Mouse (Mus musculus) thymus, adult 2 months (tissue): ENCODE measurements around the gene Hist1h3f. TPM values are rescaled to one million over a fixed set of nuclear protein-coding genes. Genes with fewer than 3 reads are reported as not detected.

Source experiments
- DNase-seq: peaks from one replicate; pipeline ENCODE4 v3.0.0; 2021
- H3K27ac ChIP-seq: fragments of 200-500 bp; 2 replicates; pipeline ENCODE4 v1.5.1; 2012; ENCODE audit warnings: low read length, control low read depth; ENCODE audit not compliant: control insufficient read depth, insufficient read depth
- H3K27me3 ChIP-seq: fragments of 200-500 bp; 2 replicates; pipeline ENCODE4 v1.6.1; 2012; ENCODE audit warnings: mild to moderate bottlenecking, low read length, moderate library complexity, mixed read lengths; ENCODE audit not compliant: control insufficient read depth, insufficient read depth
- H3K36me3 ChIP-seq: fragments of 200-500 bp; 2 replicates; pipeline ENCODE4 v1.6.1; 2012; ENCODE audit warnings: mild to moderate bottlenecking, low read length, moderate library complexity; ENCODE audit not compliant: control insufficient read depth, insufficient read depth
- H3K4me1 ChIP-seq: fragments of 200-500 bp; replicated peaks from 2 replicates; pipeline ENCODE4 v1.6.1; 2012; ENCODE audit warnings: low read length; ENCODE audit not compliant: control insufficient read depth, insufficient read depth
- H3K4me3 ChIP-seq: fragments of 200-500 bp; 2 replicates; pipeline ENCODE4 v1.5.1; 2012; ENCODE audit warnings: mild to moderate bottlenecking, low read length, control low read depth, moderate library complexity; ENCODE audit not compliant: control insufficient read depth, insufficient read depth
- CTCF ChIP-seq: fragments of 200-500 bp; IDR thresholded peaks from 2 replicates; pipeline ENCODE4 v1.5.1; 2012; ENCODE audit warnings: mild to moderate bottlenecking, control low read depth, low read length, moderate library complexity, borderline replicate concordance; ENCODE audit not compliant: control insufficient read depth, poor library complexity, insufficient read depth; ENCODE audit errors: extremely low read depth
- POLR2A ChIP-seq: fragments of 200-500 bp; IDR thresholded peaks from 2 replicates; pipeline ENCODE4 v1.6.1; 2012; ENCODE audit warnings: mild to moderate bottlenecking, low read length, control low read depth, moderate library complexity; ENCODE audit not compliant: control insufficient read depth, poor library complexity, insufficient read depth; ENCODE audit errors: extremely low read depth
- WGBS: fragments of 180-500 bp; shearing (Covaris S2); methylation state at CpG from one replicate; pipeline ENCODE4 v1.1.7; 2018; 5-methylcytosine and 5-hydroxymethylcytosine counted together
- polyA plus RNA-seq: library from polyadenylated mRNA; depleted of rRNA; stranded (reverse); fragments of >200 nt; gene quantifications from 2 replicates; pipeline ENCODE4 v1.2.3, GENCODE M21; 2012

Gene Hist1h3f
- polyA plus RNA-seq, 1 experiment = 72.3 TPM

DNA sequence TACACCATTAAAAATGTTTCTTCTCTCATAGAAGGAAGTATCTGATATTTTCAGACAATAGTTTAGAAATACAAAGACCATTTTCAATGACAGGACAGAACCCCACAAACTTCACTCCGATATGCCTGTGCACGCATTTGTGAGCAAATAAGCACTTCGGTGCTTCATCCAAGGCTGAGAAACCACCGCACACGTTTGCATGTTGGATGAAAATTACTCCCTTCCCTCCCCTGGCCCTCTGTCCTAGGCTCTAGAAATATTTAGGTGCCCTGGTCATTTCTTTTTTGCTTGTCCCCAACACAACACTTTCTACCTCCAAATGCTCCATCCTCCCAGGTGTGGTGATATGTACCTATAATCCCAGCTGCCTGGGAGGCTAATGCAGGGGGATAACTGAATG is 42.3 kb upstream of the Hist1h3f start:
- peaks cover 3% of the 10 kb centered on the region for H3K4me1 ChIP-seq
- H3K36me3 ChIP-seq = no peaks in the 10 kb centered on the region
- no peaks in the 10 kb centered on the region for H3K27me3 ChIP-seq
- TF ChIP-seq POLR2A = no peak
- TF ChIP-seq CTCF = no peak
- 79% methylated on average over 5 of the region's 5 CpGs for WGBS
- H3K27ac ChIP-seq = no peak overlapping the region
- no peak for DNase-seq
- H3K4me3 ChIP-seq = no peak overlapping the region

GRCm38 (mm10) chr13:23502031-23502567 is 41.8 kb upstream of the Hist1h3f start:
- Histone ChIP-seq H3K4me1 (peaks cover 3% of the 10 kb centered on the region), H3K36me3 (no peaks in the 10 kb centered on the region), H3K27me3 (no peaks in the 10 kb centered on the region), H3K27ac (no peak overlapping the region), H3K4me3 (no peak overlapping the region)
- no peak for DNase-seq
- 86% methylated on average over 9 of the region's 9 CpGs for WGBS
- no peak for TF ChIP-seq CTCF
- TF ChIP-seq POLR2A = no peak

- TF ChIP-seq POLR2A (no peak), CTCF (no peak)
- peaks cover 3% of the 10 kb centered on the region for H3K4me1 ChIP-seq
- no peak overlapping the region for H3K27ac ChIP-seq
- 94% methylated on average over 4 of the region's 4 CpGs for WGBS
- H3K4me3 ChIP-seq = no peak overlapping the region
- H3K27me3 ChIP-seq = no peaks in the 10 kb centered on the region
- no peak for DNase-seq
- no peaks in the 10 kb centered on the region for H3K36me3 ChIP-seq
Measured at GRCm38 (mm10) chr13:23502916-23503315, 40.9 kb upstream of the Hist1h3f start.

GRCm38 (mm10) chr13:23503797-23504196 is 40.1 kb upstream of the Hist1h3f start:
- Histone ChIP-seq H3K36me3 (no peaks in the 10 kb centered on the region), H3K27ac (no peak overlapping the region), H3K4me1 (peaks cover 3% of the 10 kb centered on the region), H3K4me3 (no peak overlapping the region), H3K27me3 (no peaks in the 10 kb centered on the region)
- 10% methylated on average over 9 of the region's 9 CpGs for WGBS
- peak; percentile 64 for DNase-seq
- no peak for TF ChIP-seq CTCF
- no peak for TF ChIP-seq POLR2A

DNA sequence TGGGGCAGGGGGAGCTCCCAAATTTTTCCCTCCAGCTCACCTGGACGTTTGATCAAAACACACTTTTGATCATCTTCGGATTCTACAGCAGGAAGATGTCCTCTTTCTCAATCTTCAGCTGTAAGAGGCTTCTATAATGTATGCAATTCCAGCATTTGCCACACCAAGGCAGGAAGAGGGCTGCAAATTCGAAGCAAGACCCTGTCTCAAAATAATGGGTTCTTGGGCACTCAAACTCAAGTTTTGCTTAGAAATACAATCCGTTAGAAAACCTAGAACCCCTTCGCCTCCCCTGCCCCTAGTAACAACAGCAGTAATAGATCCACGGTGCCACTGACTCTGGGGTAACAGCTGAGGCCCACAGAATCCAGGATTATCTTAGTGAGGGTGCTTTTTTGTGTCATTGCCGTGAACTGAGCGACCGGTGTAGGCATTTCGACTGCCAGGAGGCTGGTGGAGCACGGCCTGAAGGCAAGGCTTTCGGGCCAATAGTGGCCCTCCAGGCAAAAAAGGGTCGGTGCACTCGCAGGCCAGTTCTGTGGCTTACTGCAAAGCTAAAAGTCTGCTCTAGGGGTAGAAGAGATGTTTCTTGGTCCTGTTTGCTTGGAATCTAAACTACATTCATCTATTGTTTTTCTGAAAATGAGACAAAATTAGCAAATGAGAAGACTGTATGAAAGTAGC is 38.0 kb upstream of the Hist1h3f start:
- Histone ChIP-seq H3K27ac (no peak overlapping the region), H3K27me3 (no peaks in the 10 kb centered on the region), H3K36me3 (no peaks in the 10 kb centered on the region), H3K4me1 (peaks cover 3% of the 10 kb centered on the region), H3K4me3 (no peak overlapping the region)
- TF ChIP-seq POLR2A (no peak), CTCF (no peak)
- WGBS = 78% methylated on average over 14 of the region's 14 CpGs
- DNase-seq = no peak

- WGBS = 61% methylated on average over 13 of the region's 13 CpGs
- H3K27me3 ChIP-seq = no peaks in the 10 kb centered on the region
- H3K36me3 ChIP-seq = no peaks in the 10 kb centered on the region
- TF ChIP-seq CTCF (no peak), POLR2A (no peak)
- peaks cover 3% of the 10 kb centered on the region for H3K4me1 ChIP-seq
- DNase-seq = peak; percentile 33
- no peak overlapping the region for H3K4me3 ChIP-seq
- no peak overlapping the region for H3K27ac ChIP-seq
Measured at GRCm38 (mm10) chr13:23506351-23506750, 37.5 kb upstream of the Hist1h3f start.
